Mouse (Mus musculus) kidney, adult 8-10 months (tissue): ENCODE results near the gene Ccdc15.

Experiments used
- DNase-seq, 2 experiments: peaks; one replicate each; pipeline ENCODE4 v3.0.0; 2022

Gene Ccdc15

DNA sequence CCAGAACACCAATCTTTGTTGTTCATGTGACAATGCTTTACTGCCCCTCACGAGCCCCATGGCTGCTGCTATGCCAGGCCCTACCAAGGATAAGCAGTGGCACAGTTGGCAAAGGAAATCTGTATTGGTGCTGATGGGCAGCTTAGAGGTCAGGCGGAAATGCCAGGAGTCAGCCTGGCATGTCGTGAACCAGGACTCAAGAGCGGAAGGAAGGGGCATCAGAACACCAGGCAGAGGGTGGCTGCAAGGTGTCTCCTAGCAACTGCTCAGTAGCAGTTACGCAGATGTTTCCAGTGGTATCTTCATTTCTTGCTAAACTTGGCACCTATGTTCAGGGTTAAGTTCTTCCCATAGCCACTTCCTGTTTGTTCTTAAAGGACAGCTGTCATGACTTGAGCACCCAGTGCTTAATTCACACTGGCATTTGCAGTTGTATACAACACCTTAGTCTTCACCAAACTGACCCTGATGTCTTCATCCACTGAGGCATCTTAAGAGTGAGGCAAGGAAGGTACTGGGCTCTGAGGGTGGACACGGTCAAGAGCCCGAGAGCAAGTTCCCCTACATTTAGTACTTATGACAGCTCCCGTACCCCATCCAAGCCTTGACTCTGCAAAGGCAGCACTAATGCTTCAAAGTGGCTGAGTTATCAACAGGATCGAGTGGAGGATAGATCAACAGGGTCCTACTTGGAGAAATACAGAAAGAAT is 117.6 kb downstream of the Ccdc15 start:
- no peak for DNase-seq

DNA sequence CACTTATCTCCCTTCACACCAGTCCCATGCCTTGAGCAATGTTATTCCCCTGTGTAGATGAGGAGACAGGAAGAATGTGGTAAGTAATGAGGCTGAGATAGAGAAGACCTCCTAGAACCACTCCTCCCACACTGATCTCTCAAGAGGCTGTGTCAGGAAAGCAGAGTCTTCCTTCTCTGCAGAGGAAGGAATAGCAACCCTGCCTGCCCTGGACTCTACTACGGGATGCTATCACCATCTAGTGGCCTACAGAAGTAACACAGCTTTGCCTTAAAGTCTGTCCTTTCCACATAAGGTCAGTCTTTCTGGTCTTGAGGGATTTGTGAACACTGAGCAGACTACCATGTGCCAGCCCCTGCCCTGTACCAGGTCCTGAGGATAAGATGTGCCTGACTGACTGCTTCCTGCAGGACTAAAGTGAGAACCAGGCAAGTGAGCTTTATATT is 118.3 kb downstream of the Ccdc15 start:
- DNase-seq, result peak; percentile 34 to 60
